Mouse (Mus musculus) v-Abl transformed pro-B cells (cell line): ENCODE data around the gene Cap1.

Source experiments
- in situ Hi-C, 2 experiments: fragments of 400-800 bp; cut with MboI; formaldehyde crosslinking; loops; one replicate each; pipeline ENCODE4 v1.15.1; 2025; ENCODE audit not compliant: unreplicated experiment in 2 of 2

The Cap1 gene

DNA sequence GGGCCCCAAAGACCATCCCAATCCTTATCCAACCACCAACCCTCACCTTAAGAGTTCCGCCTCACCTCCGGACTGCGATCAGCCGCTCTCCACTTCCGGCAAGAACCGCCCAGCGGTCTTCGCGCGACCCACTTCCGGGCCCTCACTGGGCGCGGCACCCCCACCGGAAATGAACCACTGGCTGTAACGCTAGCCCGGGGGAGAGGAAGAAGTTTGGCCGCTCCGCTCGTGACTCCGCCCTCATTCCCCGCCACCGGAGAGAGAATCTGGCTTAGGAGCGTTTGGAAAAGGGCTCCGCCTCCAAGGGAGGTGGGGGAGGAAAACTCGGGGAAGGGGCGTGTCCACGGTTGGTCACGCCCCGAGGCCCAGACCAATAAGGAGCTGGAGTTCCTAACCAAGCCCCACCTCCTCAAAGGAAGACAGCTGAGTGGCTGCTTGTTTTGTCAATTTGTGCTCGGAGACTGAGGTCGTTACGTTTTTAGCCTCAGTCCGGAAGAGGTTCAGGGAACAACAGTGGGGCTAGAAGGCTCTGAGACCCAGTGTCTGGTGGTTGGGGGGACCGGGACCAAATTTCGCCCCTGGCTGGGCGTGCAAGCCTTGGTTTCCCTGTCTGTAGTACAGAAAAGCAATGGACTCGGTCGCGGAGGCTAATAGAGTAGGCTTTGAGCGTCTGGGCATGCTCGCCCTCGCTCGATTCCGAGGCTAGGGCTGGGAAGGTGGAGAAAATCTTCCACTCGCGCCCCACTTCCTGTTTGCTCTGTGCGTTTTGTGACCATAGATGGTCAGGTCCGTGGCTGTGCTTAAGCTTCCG, at the start of gene Cap1:
TSS of gene Cap1 (minus strand) at position 289 of the 811 bp plus-strand sequence.
- in situ Hi-C loops: loop anchor here in 1 of 2 experiments (25.0 kb wide), 1 partner anchor 676 kb away; no protein-coding TSS in a partner anchor

- in situ Hi-C loops: no loop called here
These were observed 48.0 kb upstream of the Cap1 start for GRCm38 (mm10) chr4:122933857-122934256.

DNA sequence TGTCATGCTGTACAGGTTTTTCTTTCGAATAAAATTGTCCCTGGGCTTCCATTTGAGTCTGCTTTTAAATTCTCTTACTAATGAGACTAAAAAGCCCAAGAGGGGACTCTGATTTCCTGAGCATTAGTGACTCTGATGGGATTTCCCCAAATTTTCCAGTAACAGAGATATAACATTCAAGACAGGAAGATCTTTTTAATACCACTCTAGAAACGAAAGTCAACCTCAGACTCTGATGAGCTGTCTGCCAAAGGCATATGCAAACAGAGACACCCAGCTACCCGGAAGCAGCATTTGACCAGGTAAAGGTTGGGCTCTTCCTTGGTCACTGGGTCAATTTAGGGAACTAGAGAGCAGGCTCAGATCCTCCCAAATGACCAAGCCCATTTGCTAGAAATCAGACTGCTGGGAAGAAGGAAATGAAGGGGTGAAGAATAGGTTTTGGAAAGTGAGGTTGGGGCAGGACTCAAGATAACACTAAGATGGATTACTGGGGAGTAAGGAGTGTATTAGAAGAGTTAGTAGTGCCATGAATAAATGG, 47.3 kb upstream of the Cap1 start:
- in situ Hi-C loops: no loop called here

DNA sequence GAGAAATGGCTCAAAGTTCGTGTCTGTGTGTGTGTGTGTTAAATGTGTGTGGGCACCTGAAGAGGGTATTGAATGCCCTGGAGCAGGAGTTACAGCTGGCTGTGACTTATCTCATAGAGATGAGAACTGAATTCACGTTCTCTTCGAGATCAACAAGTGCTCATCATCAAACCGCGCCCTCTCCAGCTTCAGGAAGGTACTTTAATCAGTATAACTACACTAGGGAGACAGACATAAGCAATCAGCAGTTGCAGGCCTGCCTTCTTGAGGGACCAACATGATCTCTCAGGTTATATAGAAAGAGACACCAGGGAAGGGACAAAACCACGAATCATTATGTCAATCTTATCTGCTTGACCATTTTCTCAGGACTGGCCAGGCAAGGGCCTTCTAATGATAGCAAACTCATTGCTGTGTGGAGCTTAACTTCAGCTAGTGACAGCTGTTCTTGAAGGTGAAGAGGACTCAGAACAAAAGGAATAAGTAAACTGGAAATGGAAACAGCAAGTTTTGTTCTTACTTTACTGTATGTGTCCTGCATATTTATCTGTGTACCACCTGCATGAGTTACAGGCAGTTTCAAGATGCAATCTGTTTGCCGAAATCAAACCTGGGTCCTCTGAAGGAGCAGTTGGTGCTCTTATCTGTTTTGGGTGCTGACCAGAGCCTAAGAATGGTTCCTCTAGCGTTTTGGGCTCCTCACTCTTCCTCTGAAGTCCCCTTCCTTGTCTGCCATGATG, 46.6 kb upstream of the Cap1 start:
- in situ Hi-C loops: no loop called here

DNA sequence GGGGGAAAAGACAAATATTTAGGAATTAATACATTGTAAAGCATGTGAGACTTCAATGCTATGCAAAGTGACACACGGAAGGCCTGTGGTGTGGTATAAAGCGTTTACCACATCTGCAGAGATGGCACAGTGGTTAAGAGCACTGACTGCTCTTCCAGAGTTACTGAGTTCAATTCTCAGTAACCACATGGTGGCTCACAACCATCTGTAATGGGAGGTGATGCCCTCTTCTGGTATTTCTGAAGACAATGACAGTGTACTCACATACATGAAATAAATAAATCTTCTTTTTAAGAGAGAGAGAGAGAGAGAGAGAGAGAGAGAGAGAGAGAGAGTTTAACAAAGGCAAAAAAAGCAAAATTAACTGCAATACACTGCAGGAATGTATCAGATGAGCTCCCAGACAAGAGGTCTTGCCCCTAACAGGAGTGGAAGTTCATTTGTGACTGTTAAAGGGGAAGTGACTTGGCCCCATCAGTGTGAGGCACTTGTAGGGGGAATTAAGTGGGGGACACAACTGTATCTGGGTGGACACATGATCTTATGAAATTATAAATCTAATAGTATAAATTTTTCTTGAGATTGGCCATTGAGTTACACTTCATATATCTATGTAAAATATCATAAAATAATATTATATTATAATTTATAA, 45.2 kb upstream of the Cap1 start:
- in situ Hi-C loops: no loop called here

- in situ Hi-C loops: no loop called here
These were observed 37.8 kb upstream of the Cap1 start for GRCm38 (mm10) chr4:122923392-122924344.

DNA sequence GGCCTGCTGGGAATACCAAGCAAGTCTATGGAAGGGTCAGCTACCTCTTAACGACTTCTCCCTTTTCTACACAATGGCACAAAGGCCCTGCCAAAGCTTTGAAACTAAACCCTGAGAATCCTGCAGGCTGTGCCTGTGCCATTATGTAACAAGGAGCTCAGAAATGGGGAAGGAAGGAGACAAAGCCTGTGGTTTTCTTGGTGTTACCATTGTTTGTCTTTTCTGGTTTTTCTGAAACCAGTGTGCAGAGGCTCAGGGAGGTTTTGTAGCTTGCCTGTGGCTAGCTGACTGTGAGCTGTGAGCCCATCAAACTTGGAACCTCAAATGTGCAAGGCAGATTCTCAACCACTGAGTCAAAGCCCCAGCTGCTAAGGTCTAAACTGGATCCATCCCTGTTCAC, 37.0 kb upstream of the Cap1 start:
- in situ Hi-C loops: no loop called here

- in situ Hi-C loops: no loop called here
These were observed 30.1 kb upstream of the Cap1 start for GRCm38 (mm10) chr4:122915985-122916384.

- in situ Hi-C loops: loop anchor here (5.0 kb wide), 2 partner anchors 73 to 168 kb away; no protein-coding TSS in a partner anchor
These were observed 28.3 kb upstream of the Cap1 start for GRCm38 (mm10) chr4:122914186-122914585.

DNA sequence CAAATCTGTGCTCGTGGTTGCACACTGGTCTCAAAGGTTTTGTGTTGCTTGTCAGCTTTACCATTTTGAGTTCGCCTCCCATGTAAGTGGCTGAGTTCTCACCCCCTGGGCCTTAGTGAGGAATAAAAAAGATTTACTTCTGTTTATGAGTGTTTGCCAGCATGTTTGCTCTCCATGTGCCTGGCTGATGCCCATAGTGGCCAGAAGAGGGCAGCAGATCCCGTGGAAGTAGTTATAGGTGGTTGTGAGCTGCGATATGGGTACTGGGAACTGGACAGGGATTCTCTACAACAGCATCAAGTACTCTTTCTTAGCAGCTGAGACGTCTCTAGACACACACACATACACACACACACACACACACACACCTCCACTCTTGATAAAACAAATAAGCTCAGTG, 26.8 kb upstream of the Cap1 start:
- in situ Hi-C loops: loop anchor here (5.0 kb wide), 2 partner anchors 75 to 170 kb away; no protein-coding TSS in a partner anchor

DNA sequence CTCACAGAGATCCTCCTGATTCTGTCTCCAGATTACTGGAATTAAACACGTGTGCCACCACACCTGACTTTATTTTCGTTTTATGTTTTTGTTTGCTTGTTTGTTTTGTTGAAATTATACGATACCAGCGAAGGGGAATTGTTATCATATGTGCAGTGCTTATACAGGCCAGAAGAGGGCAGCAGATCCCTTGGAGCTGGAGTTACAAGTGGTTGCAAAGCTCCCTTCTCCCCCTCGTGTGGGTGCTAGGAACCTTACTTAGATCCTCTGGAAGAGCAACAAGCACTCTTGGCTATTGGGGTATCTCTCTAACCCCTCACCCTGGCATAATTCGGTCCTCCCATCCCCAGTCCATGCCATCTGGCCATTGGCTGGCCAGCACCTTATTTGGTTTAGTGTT, 24.7 kb upstream of the Cap1 start:
- in situ Hi-C loops: loop anchor here (5.0 kb wide), 2 partner anchors 77 to 172 kb away; no protein-coding TSS in a partner anchor

GRCm38 (mm10) chr4:122909572-122910189, 23.8 kb upstream of the Cap1 start:
- in situ Hi-C loops: loop anchor here (5.0 to 10.0 kb wide), 4 partner anchors 78 to 1665 kb away; no protein-coding TSS in a partner anchor

DNA sequence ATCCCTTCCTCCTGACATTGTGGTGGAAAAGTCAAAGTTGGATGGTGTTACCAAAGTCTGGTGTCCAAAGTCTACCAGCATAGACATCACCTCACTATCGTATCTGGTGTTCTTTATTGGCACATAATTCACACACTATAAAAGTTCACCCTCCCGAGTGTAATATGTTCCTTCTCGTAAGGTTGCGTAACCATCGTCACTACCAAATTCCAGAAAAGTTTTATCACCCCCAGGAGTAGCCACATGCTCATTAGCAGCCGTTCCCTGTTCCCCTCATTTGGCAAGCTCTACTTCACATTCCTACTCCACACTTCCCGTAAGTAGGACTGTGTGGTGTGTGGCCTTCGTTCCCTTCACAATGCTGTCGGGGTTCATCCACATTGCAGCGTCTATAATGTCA, 19.5 kb upstream of the Cap1 start:
- in situ Hi-C loops: loop anchor here in 1 of 2 experiments (10.0 kb wide), 2 partner anchors 101 to 1661 kb away; no protein-coding TSS in a partner anchor

- in situ Hi-C loops: loop anchor here in 1 of 2 experiments (10.0 kb wide), 2 partner anchors 99 to 1659 kb away; no protein-coding TSS in a partner anchor
These were observed 17.9 kb upstream of the Cap1 start for GRCm38 (mm10) chr4:122903709-122904108.

GRCm38 (mm10) chr4:122902156-122902555, 16.3 kb upstream of the Cap1 start:
- in situ Hi-C loops: loop anchor here in 1 of 2 experiments (10.0 kb wide), 2 partner anchors 97 to 1657 kb away; no protein-coding TSS in a partner anchor

DNA sequence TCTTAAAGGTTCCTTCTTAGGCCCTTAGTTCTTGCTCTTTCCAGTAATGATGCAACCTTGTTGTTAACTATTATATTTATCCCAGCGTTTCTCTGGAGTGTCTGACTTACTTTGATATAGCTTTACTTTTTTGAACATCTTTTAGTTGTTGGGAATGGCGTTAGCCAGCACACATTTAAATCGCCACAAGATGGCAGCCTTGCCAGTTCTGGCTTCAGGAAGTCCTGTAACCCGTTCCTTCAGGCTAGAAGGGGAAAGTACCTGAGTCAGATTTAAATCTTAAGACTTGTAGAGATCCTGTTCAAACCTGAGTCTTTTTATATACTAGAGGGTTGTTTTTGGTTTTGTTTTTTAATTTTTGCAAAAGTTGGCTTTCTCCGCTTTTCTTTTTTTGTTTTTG, 12.5 kb upstream of the Cap1 start:
- in situ Hi-C loops: loop anchor here in 1 of 2 experiments (10.0 to 25.0 kb wide), 2 partner anchors 664 to 1654 kb away; no protein-coding TSS in a partner anchor

DNA sequence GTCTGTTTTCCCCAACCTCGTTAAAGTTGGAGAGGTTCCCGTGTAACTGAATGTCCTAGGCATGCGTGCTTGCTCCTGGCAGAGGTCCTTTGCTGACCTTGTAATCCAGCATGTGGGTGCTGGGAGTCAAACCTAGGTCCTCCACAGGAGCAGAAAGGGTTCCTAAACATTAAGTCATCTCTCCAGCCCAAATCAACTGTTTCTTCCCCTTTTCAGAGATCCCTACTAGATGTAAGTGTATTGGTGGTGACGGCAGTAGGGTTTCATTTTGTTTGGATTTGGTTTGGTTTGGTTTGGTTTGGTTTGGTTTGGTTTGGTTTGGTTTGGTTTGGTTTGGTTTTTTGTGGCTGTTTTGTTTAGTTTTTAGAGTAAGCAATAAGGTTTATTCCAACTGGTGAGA, 11.9 kb upstream of the Cap1 start:
- in situ Hi-C loops: loop anchor here in 1 of 2 experiments (10.0 to 25.0 kb wide), 2 partner anchors 665 to 1653 kb away; no protein-coding TSS in a partner anchor

DNA sequence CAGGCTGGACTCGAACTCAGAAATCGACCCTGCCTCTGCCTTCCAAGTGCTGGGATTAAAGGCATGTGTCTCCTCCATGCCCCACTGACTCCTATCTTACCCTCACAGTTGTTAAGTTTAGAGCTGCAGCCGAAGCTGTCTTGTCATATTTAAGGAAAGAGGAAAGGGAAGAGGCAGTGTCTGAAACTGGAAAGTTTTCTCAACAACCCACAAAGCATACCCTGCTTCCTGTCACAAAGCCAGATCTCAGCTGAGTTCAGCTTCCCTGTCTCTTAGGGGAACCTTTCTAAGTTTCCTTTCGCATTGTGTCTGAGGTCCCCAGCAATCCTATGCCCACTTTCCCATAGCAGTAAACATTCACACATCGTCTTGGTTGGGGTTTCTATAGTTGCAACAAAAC, 6.3 kb upstream of the Cap1 start:
- in situ Hi-C loops: loop anchor here in 1 of 2 experiments (10.0 to 25.0 kb wide), 2 partner anchors 670 to 1647 kb away; no protein-coding TSS in a partner anchor
